Mouse (Mus musculus) 3134 (cell line): Measurements from ENCODE around the gene Prkaa1.
"Not testable (repeated sequence)": the region's sequence is repeated elsewhere in the genome, so short reads cannot be mapped to it uniquely, and the experiment has no call there.

Experiments
- DNase-seq: peaks from one replicate; pipeline ENCODE4 v3.0.0-alpha.2; 2011; ENCODE audit warnings: low spot score; ENCODE audit not compliant: insufficient read length; ENCODE audit errors: extremely low read depth

Prkaa1 gene

DNA sequence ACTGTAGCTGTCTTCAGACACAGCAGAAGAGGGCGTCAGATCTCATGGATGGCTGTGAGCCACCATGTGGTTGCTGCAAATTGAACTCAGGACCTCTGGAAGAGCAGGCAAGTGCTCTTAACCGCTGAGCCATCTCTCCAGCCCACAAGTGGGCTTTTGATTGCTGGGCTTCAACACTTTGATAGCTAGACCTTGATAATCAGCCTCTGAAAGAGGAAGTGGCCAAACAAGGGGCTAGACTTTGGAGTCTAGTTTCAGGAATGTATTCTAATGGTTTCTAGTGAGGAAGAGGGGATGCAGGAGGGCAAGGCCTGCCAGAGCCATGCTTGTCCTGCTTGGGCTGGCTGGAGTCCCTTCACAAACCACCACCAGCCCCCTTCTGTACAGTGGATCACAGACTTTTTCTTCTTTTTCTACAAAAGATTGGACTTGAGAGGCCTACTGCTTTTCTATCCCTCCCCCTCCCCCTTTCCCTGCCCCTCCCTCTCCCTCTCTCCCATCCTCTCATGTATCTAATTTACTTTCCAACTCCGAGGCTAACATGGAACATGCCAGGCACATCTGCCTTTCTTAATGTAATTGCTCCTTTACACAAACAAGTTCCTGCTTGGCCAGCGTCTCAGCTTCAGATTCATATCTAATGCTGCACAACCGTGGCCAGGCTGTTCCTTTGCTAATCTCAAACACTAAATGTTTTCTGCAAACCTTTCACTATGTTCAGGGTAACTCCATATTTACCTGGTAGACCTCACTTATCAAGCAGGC lies 15.3 kb upstream of the Prkaa1 start:
- no peak for DNase-seq

DNA sequence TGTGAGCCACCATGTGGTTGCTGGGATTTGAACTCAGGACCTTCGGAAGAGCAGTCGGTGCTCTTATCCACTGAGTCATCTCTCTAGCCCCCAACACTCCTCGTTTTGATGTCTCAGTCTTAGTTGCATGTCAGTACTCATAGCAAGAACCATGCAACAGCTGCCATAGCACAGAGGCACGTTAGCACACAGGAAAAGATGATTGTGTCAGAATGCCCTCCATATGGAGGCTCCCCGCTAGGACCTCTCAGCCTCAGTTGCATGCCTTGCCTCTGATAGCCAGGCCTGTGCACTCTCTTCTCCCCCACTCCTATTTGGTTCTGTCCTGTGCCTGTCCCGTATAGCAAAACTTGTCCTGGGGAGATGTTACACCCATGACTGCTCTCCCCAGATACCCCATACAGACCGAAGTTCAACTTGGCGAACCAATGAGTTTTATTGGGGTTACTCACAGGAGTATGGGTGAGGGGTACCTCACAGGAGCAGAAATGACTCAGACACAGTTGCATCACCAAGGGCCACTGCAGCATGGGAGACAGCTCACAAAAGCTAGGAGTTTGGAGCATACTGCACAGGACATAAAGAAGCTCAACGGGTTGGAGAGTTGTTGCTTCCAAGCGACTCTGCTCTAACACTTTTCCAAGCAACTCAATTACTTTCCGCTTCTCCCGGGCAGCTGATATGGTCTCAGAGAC lies 14.4 kb upstream of the Prkaa1 start:
- no peak for DNase-seq

- not testable (repeated sequence) for DNase-seq
These were observed 12.6 kb upstream of the Prkaa1 start for GRCm38 (mm10) chr15:5130887-5131668.

DNA sequence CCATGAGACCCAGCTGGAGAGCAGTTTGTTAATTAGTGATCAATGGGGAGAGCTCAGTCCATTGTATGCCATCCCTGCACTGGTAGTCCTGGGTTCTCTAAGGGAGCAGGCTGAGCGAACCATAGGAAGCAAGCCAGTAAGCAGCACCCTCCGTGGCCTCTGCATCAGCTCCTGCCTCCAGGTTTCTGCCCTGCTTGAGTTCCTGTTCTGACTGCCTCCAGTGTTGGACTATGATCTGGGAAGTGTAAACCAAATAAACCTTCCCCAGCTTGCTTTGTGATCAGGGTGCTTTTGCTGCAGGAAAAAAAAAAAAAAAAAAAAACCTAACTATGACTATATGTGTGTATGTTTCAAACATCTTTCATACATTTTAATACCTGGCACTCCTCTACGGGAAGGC lies 10.4 kb upstream of the Prkaa1 start:
- no peak for DNase-seq

- DNase-seq, result no peak
These were observed 9.5 kb upstream of the Prkaa1 start for GRCm38 (mm10) chr15:5134179-5134578.

GRCm38 (mm10) chr15:5134945-5135483 lies 8.6 kb upstream of the Prkaa1 start:
- no peak for DNase-seq

DNA sequence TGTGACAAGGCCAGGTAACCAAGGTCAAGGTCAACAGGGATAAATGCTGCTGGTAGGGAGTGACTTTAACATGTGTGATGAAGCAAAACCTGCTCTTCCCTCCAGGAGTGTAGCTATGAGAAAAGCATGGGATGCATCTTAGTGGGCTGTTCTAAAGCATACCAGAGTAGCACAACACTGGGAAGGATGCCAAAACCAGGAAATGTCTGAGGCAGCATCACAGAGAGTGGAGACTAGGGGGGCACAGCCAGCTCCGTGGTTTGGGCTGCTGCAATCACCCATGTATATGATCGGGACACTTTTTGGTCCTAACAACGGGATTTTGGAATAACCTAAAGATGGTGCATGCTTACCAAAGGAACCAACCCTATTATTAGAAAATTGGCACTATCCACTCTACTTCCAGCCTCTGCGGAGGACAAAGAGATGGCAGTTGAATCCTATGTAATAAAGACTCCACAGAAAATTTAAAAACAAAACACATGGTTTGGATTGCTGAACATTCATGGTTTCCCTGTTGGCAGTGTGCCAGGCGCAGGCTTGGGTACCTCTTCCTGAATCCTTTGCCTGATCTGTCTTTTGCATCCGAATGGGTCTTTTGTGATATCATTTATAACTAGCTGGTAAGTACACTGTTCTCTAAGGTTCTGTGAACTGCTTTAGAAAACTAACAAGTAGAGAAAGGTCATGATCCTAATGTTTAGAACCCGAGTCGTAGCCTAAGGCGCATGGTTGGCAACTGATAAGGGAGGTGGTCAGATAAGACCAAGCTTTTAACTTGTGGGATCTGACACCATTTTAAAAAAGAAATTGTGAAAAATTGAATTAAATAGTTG lies 5.4 kb upstream of the Prkaa1 start:
- no peak for DNase-seq

DNA sequence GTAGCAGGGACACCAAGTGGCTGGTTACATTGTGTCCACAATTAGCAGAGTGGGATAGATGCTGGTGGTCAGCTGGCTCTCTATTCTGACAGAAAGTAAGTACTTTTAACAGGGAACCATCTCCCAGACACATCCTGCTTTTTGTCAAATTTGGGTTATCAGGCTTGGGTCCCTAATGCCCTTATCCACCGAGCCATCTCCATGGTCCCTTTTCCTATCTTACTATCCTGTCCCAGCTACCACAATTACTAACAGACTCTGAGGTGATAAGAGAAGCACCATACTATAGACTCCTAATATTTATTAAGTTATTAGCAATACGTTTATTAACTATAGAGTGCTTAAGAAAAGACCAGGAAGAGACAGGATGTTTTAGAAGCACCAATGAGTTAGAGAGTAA lies 4.3 kb upstream of the Prkaa1 start:
- no peak for DNase-seq

DNA sequence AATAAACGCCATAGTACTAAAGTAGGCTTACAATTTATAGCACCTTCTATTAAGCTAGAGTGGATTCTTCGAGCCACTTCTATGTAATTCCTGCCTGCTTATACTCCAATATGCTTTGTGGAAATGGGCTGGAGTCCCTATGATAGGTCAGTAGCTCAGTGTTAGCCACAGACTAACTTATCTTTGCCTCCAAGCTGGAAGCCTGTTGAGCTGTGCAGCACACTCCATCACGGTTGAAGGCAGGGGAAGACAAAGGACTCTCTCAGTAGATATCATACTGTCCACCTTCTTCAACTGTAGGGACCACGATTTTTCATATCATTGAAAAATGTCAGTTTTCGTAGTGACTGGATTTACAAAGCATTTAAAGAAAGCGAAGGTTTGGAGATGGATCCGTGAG lies 3.8 kb upstream of the Prkaa1 start:
- DNase-seq, result no peak

DNA sequence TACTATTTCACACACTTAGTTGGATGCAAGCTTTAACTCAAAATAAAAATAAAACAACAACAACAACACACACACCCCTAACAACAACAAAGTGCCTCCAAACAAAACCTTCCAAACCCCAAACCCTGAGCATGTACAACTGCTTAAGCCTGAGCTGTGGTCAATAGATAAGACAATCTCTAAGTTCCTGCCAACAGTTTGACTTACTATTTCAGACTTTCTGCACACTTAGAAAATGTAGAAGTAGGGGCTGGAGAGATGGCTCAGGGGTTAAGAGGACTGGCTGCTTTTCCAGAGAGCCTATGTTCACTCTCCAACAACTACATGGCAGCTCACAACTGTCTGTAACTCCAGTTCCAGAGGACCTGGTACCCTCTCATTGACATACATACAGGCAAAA lies 3.3 kb upstream of the Prkaa1 start:
- no peak for DNase-seq

DNA sequence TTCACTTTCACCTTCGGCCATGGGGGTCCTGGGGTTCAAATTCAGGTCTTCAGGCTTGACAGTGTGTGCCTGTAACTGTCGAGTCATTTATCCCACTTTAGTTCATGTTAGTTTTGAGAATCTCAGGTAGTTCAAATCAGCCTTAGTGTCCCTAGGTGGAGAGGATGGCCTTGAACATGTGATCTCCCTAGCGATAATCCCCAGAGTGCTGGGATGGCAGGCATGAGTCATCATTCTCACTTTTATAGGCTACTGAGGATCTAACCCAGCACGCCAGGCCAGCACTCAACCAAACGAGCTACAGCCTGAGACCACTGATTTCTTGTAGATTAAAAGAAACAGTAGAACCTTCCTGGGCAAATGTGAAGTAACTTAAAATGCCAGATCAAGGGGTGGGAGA lies 1.6 kb upstream of the Prkaa1 start:
- DNase-seq, result no peak

DNA sequence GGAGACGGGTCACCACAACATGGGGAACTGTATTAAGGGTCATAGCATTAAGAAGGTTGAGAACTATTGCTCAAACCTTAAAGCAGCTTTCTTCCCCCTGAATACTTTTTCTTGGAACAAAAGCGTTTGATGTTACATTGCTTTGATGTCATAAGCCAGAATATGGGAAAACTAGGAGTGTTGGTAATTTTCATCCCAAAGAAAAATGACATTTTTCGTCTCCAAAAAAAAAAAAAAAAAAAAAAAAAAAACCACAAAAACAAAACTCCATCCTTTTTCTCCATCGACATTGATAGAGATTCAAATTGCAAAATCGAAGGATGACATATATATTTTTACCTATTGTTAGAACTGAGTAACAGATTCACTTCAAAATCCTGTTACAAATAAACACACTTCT lies 947 bp upstream of the Prkaa1 start:
- no peak for DNase-seq

- peak; percentile 80 for DNase-seq
These were observed 539 bp downstream of the Prkaa1 start for GRCm38 (mm10) chr15:5144021-5144778.

DNA sequence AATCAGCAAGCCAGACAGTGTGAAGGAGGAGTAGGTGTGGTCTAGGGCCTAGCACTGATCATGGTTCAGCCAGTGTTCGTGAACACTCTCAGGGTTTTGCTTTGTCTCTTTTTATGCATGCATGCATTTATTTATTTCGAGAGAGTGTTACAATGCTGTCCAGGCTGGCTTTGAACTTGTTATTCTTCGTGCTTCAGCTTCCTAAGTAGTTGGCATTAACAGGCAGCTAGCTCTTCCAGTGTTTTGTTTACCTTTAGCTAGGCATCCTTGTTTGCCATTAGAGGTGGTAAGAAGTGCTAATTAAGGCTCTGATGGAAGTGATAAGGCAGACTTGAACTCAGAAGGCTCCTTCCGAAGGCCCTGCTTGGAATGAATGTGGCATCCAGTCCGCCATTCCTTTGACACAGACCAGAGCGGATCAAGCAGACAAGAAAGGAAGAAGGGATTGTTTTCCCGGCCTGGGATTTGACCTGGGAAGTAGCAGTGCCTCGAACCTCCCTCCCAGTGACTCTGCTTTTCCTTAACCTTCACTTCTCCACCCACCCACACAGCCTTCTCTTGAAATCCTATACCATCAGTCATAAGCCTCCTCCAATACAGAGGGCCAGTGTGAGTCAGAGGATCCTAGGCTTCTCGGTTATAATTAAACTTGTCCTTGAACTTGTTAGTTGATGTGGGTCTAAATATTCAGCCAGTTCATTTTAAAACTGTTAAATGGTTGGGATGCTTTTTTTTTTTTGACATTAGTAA lies 1.7 kb downstream of the Prkaa1 start:
- peak; percentile 48 for DNase-seq

DNA sequence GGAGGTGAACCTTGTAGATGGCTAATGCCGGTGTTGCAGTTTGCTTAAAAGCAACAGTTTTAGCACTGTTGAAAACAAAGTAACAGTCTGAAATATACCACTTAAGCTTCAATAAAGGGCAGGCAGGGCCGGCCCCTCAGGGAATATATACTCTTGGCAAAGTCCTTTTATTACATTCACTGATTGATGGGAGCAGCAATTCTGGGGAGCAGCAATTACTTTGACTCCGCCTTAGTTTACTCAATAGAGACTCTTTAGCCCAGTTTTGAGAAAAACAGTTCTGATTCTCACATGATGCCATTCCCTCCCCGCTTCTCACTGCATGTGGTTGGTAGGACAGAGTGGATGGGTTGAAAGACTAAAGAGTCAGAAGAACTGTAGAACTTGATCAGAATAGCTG lies 5.5 kb downstream of the Prkaa1 start:
- no peak for DNase-seq

DNA sequence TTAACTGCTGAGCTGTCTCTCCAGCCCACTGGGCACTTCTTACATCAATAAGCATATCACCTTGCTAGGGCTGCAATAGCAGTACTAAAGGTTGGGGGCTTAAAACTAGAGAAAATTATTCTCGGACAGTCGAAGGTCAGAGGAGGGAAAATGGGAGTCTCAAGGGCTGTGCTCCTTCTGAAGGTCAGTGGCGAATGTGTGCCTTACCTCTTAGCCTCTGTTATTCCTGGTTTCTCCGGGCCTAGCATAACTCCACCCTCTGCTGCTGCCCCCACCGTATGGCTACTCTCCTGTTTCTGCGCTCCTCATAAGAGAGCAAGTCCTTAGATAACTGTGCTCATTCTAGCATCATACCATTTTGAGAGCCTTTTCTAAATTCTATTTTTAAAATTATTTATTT lies 8.5 kb downstream of the Prkaa1 start:
- no peak for DNase-seq

- DNase-seq, result no peak
These were observed 11.0 kb downstream of the Prkaa1 start for GRCm38 (mm10) chr15:5154621-5155020.

DNA sequence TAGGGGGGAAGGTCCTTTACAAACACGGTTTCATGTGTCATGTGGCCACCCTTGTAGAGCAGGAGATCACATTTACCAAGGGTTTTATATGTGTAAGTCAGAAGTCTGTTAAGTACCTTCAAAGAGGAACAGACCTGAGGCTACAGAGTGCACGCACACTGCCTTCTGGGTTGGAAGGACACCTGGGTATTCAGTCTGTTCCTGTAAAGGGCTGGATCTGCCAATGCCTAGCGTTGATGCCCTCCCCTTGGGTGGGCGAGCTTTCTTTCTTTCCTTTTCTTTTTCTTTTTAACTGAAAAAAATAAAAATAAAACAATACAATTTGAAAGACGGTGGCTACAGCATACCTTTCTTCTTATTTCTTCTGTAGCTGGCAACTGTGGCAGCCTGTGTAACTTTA lies 11.4 kb downstream of the Prkaa1 start:
- no peak for DNase-seq

GRCm38 (mm10) chr15:5156355-5156754 lies 12.7 kb downstream of the Prkaa1 start:
- no peak for DNase-seq
